Mouse (Mus musculus): ENCODE data around the gene Ipo9.

DNA sequence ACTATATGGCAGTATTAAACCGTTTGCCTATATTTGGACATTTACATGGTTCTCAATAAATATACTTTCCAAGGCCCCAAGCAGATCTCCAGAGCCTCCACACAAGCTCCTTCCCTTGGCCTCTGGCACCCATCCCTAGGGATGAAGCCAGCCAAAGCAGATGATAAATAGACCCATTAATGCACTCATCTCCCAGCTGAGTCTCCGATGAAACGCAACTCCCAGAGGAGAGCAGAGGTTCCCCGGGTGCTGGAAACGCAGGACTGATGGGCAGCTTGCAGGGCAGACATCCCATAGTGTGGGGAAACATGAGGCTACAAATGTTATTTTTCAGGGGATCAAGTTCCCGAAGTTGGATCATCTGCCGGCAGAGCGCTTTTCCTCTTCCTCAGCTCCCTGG is 88.4 kb downstream of the Ipo9 start:
- TF ChIP-seq POLR2A (IDR thresholded peaks at IDR 0.05; ENCODE audit: control insufficient read depth, low read depth, low read length) (no peak), CTCF (IDR thresholded peaks at IDR 0.05; ENCODE audit: control insufficient read depth, insufficient read depth, insufficient replicate concordance, low read depth, low read length) (no peak)
